In genomic region chr11:106289369-106289768, GRCm38 (mm10) we compare ENCODE assay signal across 9 mouse cellular contexts. TPM values are rescaled to one million over a fixed set of nuclear protein-coding genes. Genes with fewer than 3 reads are reported as not detected.
A peak's percentile ranks its signal among the peaks of the same experiment; 100 is the strongest.
DNase-seq lines count a peak whose midpoint lies in the region; ATAC-seq lines count a peak whose summit lies in the region.
"Had no signal": no experiment of that assay in that cellular context is flagged by ENCODE, and none has a peak within 500 bp of the region (broad histone marks: within the 10 kb centered on the region; RNA-seq: fewer than 3 reads in every experiment).

No protein-coding gene starts in this region.

- no peak for ATAC-seq in erythroblast, adult 5-6 weeks (replicated peaks; ENCODE audit: low FRiP score, poor library complexity, severe bottlenecking)

- peak; percentile 93 for DNase-seq in left cerebral cortex, postnatal 4 days
- DNase-seq in left cerebral cortex, postnatal 25 days (ENCODE audit: low spot score in 2 of 2): no peak
- DNase-seq in adrenal gland, adult 2 months: peak; percentile 88
- peak; percentile 94 to 95 for DNase-seq in cerebellum, postnatal 36 days
- DNase-seq in kidney, postnatal 14 days: peak; percentile 81
- no peak for DNase-seq in urinary bladder, adult 18-20 months (ENCODE audit: low spot score in 2 of 2)
- no peak for DNase-seq in spleen, adult 12 weeks (ENCODE audit: low spot score)

- intact Hi-C loops in left cerebral cortex, postnatal 4 days (cut with DNase I): no loop called here
- intact Hi-C loops in left cerebral cortex, postnatal 25 days (cut with DNase I): no loop called here

RNA-seq across cellular contexts. Expression of gene Gh, which starts 12.3 kb away (rescaled TPM):
- not detected for total RNA-seq in left cerebral cortex, postnatal 4 days (2021)
- not detected for total RNA-seq in left cerebral cortex, postnatal 25 days (2021)
- total RNA-seq in adrenal gland, adult 2 months (2021): not detected
- not detected in 2 replicates for polyA plus RNA-seq in adrenal gland, adult 2 months (2012; rRNA removed)
- total RNA-seq in erythroblast, adult 5-6 weeks (2015; ENCODE audit: low replicate concordance): not detected in 2 replicates
- not detected in 2 replicates for total RNA-seq in erythroblast, adult 5-6 weeks (2017; ENCODE audit: low replicate concordance)
- total RNA-seq: hematopoietic stem cell, adult 5-6 weeks had no signal

RNA-seq across cellular contexts. Expression of gene Tcam1, which starts 12.9 kb away (rescaled TPM):
- under 1 TPM; 0.18 to 0.28 TPM for total RNA-seq in left cerebral cortex, postnatal 4 days (2021)
- total RNA-seq in left cerebral cortex, postnatal 25 days (2021): under 1 TPM; 0.18 to 0.34 TPM
- total RNA-seq in adrenal gland, adult 2 months (2021): under 1 TPM; 0.10 to 0.26 TPM
- polyA plus RNA-seq in adrenal gland, adult 2 months (2012; rRNA removed): not detected in 2 replicates
- total RNA-seq in erythroblast, adult 5-6 weeks (2015; ENCODE audit: low replicate concordance): 0.42 TPM in 1 of 2 replicates, not detected in the other
- total RNA-seq in erythroblast, adult 5-6 weeks (2017; ENCODE audit: low replicate concordance): 0.56 TPM in 1 of 2 replicates, not detected in the other

RNA-seq across cellular contexts. Expression of gene Smarcd2, which starts 16.6 kb away (rescaled TPM):
- total RNA-seq in left cerebral cortex, postnatal 4 days (2021): 10 to 100 TPM; 13.9 to 17.8 TPM
- total RNA-seq in left cerebral cortex, postnatal 25 days (2021): 10 to 100 TPM; 13.2 to 15.8 TPM
- total RNA-seq in adrenal gland, adult 2 months (2021): 10 to 100 TPM; 64.5 to 80.6 TPM
- polyA plus RNA-seq in adrenal gland, adult 2 months (2012; rRNA removed): 112 and 121 TPM in 2 replicates
- total RNA-seq in erythroblast, adult 5-6 weeks (2015; ENCODE audit: low replicate concordance): 15.9 and 17.1 TPM in 2 replicates
- total RNA-seq in erythroblast, adult 5-6 weeks (2017; ENCODE audit: low replicate concordance): 41.4 and 51.1 TPM in 2 replicates

RNA-seq across cellular contexts. Expression of gene Cd79b, which starts 25.2 kb away (rescaled TPM):
- total RNA-seq in left cerebral cortex, postnatal 4 days (2021): under 1 TPM; 0.30 to 0.98 TPM
- total RNA-seq in left cerebral cortex, postnatal 25 days (2021): under 1 TPM in 1 of 2 experiments, not detected in 1; 0.32 TPM
- under 1 TPM; 0.79 to 0.81 TPM for total RNA-seq in adrenal gland, adult 2 months (2021)
- 0.93 and 1.1 TPM in 2 replicates for polyA plus RNA-seq in adrenal gland, adult 2 months (2012; rRNA removed)
- 10.7 and 16.1 TPM in 2 replicates for total RNA-seq in erythroblast, adult 5-6 weeks (2015; ENCODE audit: low replicate concordance)
- 3.2 and 7.2 TPM in 2 replicates for total RNA-seq in erythroblast, adult 5-6 weeks (2017; ENCODE audit: low replicate concordance)

RNA-seq across cellular contexts. Expression of gene Psmc5, which starts 33.4 kb away (rescaled TPM):
- total RNA-seq in left cerebral cortex, postnatal 4 days (2021): 100 to 1,000 TPM; 111 to 112 TPM
- 100 to 1,000 TPM; 177 to 191 TPM for total RNA-seq in left cerebral cortex, postnatal 25 days (2021)
- 100 to 1,000 TPM; 138 to 164 TPM for total RNA-seq in adrenal gland, adult 2 months (2021)
- 12.4 and 12.9 TPM in 2 replicates for polyA plus RNA-seq in adrenal gland, adult 2 months (2012; rRNA removed)
- 11.7 and 23.8 TPM in 2 replicates for total RNA-seq in erythroblast, adult 5-6 weeks (2015; ENCODE audit: low replicate concordance)
- 30.6 and 49.8 TPM in 2 replicates for total RNA-seq in erythroblast, adult 5-6 weeks (2017; ENCODE audit: low replicate concordance)

Comparison
In these comparisons a context has a peak if more than half of its experiments do, and no peak if none do; other contexts are left out.
1. DNase-seq: peak in left cerebral cortex, postnatal 4 days (single experiment), adrenal gland, adult 2 months (single experiment), cerebellum, postnatal 36 days (2 of 2) and kidney, postnatal 14 days (single experiment); none in left cerebral cortex, postnatal 25 days (0 of 2), urinary bladder, adult 18-20 months (0 of 2) and spleen, adult 12 weeks (single experiment).